Mouse (Mus musculus) ES-Bruce4 (cell line): Measurements from ENCODE around the gene Polk.

Experiments used
- CTCF ChIP-seq: IDR thresholded peaks from one replicate; pipeline ENCODE4 v1.8.1; 2011; ENCODE audit warnings: low read depth, low read length
- POLR2A ChIP-seq: IDR thresholded peaks from one replicate; pipeline ENCODE4 v1.8.1; 2011; ENCODE audit warnings: low read length; ENCODE audit not compliant: insufficient read depth

DNA sequence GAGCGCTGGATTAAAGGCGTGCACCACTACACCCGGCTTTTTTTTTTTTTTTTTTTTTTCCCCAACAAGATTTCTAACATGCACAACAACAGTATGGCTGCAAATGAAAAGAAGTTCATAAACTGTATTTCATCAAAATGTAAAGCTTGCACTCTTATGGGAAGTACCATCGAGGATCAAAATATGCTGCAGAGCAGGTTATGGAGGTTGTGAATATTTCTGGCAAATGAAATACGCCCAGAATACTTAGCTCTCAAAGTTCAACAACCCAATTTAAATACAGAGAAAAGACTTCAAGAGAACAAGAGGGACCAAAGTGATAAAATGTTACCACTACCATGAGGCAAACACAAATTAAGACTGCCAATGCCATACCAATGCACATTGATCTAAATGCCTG, 73.7 kb downstream of the Polk start:
- TF ChIP-seq CTCF (no peak), POLR2A (no peak)
